Mouse (Mus musculus) CD8-positive naive resting alpha-beta T cell, adult 2 months (primary cell): ENCODE data around the gene Pakap.

Source experiments
- DNase-seq, 2 experiments: peaks; one replicate each; pipeline ENCODE4 v3.0.0; 2022; ENCODE audit warnings: low read depth in 2 of 2, low spot score in 2 of 2

The Pakap gene

DNA sequence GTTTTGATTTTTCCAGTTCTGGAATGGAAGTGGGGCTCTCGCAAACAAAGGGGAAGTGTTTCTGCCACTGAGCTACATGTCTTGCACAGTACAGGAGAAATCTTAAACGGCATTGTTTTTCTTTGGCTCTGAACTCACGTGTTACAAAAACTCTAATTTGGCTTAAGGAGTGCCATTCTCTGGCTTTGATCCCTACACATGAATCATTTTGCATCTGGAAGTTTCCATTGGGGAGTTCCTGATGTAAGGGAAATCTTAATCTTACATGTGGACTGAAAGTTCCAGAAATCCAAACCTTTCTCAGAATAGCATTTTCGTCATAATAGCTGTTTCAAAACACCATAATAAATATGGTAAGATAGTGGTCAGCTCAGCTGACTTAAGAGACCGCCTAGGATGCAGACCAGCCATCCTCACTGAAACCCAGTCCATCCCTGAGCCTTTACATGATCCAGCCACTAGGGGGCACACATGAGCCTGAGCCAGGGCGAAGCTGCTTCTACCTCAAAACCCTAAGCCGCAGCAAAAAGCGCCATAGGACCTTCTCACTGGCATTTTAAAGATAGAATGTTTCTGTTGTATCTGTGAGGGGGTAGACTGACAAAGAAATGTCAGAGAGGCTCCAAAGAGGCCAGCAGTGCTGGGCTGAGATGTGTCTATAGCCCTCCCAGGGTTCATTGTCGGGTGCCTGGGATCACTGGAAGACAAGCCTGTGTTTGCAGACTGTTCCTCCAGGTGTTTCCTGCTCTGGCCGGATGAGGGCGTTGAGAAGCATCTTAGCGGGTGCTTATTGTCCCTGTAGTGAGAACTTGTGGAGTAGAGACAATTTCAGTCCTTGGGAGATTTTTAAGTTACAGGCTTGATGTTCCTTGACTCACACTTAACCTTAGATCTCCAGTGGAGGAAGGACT lies 105.3 kb downstream of the Pakap start:
- DNase-seq, result peak; percentile 83 to 86

DNA sequence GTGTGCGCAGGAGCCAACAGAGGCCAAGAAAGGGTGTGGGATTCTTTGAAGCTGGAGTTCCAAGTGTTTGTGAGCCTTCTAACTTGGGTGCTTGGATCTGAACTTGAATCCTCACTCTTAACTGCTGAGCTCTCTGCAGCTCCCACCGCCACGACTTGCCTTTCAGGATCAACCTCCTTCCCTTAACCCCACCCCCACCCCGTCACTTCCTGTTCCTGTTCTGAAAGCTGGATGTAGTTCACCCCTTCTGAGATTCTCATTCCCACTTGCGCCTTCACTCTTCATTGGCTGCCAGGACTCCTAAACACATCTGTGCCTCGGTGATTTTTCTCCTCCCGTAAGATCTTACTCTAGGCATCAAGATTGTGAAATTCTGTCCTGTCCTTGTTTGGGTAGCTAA lies 106.4 kb downstream of the Pakap start:
- DNase-seq, result no peak

DNA sequence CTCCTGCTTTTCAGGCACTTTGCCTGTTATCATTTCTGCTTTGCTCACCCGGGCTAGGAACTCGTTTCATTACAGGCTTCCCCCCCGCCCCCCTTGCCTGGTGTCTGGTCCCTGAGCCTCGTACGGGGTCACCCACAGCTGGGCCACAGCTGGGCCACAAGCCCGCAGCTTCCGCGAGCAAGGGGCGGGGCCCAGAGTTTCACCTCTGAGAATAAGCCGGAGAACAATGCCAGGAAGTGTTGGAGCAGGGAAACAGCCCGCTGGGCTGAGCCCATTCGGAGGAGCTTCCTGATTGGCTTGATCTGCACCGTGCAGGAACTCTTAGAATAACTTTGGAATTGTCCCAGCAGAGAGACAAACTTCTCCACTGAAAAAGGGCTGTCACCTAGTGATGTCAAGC lies 107.4 kb downstream of the Pakap start:
- peak; percentile 18 to 21 for DNase-seq

DNA sequence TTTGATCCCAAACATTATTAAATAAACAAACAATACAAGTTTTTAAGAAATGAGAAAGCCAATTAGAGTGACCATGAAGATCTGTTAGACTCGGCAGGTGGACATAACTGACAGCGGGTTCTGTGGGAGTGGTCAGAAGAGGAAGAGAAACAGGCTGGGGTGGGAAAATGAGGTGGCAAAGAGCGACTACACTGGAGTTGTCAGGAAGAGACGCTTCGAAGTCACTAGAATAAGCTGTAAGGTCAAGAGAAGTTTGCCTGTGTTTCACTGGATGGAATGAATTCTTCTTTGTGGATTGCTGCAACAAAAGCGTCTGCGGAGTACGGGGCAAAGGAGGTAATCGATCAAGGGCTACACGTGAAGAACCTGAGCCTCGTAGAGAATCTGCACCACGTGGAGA lies 109.9 kb downstream of the Pakap start:
- no peak for DNase-seq

DNA sequence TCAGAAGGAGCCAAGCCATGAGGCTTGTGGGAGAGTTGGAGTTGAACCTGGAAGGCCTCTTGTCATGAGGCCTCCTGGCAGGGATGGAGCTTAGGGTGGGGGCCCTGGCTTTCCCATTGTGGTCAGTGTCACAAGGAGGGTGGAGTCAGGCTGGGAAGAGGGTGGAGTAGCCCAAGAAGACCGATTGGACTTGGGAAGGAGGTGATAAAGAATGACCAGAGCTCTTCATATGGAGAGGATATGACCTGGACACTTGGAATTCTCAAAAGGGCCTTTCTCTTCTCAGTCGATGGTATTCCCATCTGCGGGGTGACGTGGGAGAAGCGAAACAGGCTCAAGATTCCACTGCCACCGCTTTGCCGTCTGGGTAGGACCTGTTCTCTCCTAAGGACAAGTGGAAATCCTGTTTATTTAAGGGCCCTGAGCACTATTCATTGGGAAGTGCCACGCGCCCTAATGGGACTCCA lies 111.0 kb downstream of the Pakap start:
- DNase-seq, result no peak

DNA sequence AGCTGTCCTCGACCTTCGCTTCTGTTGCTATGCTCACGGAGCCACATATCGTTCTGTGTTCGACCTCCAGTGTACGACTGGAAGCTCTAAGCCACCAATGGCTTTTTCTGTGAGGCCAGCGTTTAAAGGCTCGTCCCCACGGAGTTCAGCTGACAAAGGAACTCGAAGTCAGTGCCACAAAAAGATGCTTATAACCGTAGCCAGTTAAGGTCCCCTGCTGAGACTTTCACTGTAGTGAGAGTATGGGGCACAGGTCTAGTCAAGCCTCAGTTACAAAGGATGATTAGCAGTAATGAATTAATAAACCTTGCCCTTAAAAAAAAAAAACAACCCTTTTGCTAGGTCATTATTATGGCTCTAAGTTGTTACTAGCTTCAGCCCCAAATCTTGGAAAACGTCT lies 112.2 kb downstream of the Pakap start:
- no peak for DNase-seq

- DNase-seq, result peak; percentile 30 to 32
These were observed 113.5 kb downstream of the Pakap start for GRCm38 (mm10) chr4:57681511-57681910.

GRCm38 (mm10) chr4:57682341-57682740 lies 114.4 kb downstream of the Pakap start:
- no peak for DNase-seq

- no peak for DNase-seq
These were observed 115.0 kb downstream of the Pakap start for GRCm38 (mm10) chr4:57682944-57683343.

- DNase-seq, result no peak
These were observed 116.8 kb downstream of the Pakap start for GRCm38 (mm10) chr4:57684676-57685215.

GRCm38 (mm10) chr4:57686736-57687135 lies 118.8 kb downstream of the Pakap start:
- no peak for DNase-seq

DNA sequence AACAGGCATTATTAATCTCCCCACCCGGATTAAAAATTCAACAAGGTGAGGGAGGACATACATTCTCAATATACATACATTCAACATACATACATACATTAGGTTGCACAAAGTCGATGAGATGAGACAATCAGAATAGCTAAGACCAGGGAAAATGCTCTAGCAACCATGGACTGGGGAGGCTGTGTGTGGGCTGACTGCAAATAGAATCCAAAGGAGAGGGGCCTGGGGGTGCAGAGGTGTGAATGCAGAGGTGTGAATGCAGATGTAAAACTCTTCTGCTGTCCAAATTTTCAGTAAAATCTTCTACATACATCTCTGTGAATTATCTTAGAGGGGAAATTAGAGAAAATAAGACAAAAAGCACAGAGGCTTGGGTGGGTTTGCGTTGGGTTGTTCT lies 119.6 kb downstream of the Pakap start:
- no peak for DNase-seq

DNA sequence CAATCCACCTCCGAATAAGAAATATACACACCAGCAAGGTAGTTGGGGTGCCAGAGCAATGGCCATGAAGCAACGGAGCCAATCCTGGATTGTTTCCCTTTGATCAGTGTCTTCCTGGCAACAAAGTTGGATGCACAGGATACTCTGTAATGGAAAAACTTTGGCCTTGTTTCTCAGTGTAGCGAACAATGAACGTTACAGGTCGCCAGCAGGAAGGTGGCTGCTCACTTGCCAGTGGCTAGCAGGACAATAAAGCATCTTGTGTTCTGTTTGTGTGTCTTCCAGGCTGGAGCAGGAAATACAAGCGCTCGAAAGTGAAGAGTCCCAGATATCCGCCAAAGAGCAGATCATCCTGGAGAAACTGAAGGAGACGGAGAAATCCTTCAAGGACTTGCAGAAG lies 120.2 kb downstream of the Pakap start:
- DNase-seq, result no peak

GRCm38 (mm10) chr4:57690001-57690400 lies 122.0 kb downstream of the Pakap start:
- DNase-seq, result no peak

DNA sequence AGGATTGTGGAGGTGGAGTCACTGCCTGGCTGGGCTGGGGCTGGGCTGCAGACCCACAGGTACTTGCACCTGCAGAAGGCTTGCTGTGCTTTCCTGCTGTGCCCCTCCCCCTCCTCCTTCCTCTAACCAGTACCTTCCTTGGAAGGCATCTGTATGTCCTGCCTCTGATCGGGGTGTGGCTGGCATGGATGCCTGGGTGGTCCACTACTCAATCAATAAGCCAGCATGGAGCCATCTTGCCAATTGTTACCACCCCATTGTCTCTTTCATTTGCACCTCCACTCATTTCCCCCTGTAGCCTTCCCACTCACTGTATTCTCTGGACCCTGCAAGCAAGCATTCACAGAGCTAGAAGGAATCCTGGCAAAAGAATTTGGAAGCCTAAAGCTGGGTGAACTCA lies 122.8 kb downstream of the Pakap start:
- DNase-seq, result no peak

- no peak for DNase-seq
These were observed 126.6 kb downstream of the Pakap start for GRCm38 (mm10) chr4:57694356-57695136.

- DNase-seq, result no peak
These were observed 129.0 kb downstream of the Pakap start for GRCm38 (mm10) chr4:57696955-57697354.

GRCm38 (mm10) chr4:57697918-57698611 lies 130.1 kb downstream of the Pakap start:
- DNase-seq, result no peak

DNA sequence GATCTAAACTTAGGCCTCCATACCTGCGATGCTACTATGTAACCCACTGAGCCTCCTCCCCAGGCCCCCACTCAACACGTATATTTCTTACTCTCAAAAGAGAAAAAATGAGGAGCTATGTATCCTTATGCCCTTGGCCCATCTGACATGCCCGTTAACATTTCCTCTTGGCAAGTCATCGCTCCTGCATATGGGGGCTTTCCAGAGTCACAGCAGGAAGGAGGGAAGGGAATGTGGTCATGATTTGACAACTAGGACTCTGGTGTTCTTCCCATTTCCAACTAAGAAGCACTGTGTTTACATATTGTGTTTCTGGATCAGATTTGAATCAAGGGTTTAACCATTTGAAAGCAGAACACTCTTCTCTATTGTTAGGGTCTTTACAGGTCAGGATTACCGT lies 133.6 kb downstream of the Pakap start:
- DNase-seq, result no peak

DNA sequence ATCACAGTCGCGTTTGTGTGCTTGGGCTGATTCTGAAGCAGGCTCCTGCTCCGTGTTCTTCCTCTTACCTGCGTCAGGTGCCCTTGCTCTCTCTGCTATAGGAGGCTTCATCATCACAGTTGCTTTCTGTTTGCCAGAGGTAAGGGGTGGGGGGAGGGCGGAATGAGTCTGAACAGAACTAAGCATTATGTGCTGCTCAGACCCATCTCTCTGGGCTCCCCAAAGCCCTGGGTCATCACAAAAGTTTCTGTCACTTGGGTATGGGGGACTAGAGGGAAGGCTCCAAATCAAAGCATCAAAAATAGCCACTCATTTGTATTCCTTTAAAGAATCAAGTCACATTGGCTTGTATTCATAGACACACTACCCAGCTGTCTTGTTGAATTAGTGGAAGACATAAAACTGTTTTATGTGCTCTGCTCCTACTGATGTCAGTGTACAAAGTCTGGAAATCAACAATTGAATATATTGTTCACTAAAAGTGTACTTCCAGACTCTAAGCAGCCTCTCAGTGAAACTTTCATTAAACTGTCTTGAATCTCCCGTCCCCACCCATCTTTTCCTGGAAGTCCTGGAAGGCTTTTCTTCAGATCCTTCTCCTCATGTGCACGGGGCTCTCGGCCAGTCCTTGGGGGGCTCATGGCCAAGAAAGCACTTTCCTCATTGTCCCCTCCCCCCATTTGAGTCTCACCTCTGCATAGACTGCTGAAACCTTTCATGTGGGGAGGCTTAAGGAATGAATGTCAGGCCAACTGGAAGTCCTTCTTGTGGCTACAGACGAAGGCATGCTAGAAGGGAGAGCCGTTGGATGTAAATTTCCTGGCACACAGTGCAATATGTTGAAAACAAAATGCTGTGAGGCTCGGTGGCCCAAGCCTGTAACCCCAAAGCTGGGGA lies 135.8 kb downstream of the Pakap start:
- no peak for DNase-seq
